Mouse (Mus musculus) liver, adult 2 months (tissue): ENCODE data around the gene Vmn1r188. TPM values are rescaled to one million over a fixed set of nuclear protein-coding genes. Genes with fewer than 3 reads are reported as not detected.
A peak's percentile ranks its signal among the peaks of the same experiment; 100 is the strongest.
"Not testable (repeated sequence)": the region's sequence is repeated elsewhere in the genome, so short reads cannot be mapped to it uniquely, and the experiment has no call there.

Experiments
- DNase-seq: peaks from one replicate; pipeline ENCODE4 v3.0.0-alpha.2; 2011; ENCODE audit warnings: low read depth, low spot score; ENCODE audit errors: extremely low read depth
- H3K27ac ChIP-seq: fragments of 200-500 bp; replicated peaks from 2 replicates; pipeline ENCODE4 v1.5.1; 2012; ENCODE audit warnings: low read depth, mild to moderate bottlenecking, control low read depth, inconsistent platforms, low read length; ENCODE audit not compliant: insufficient read depth
- H3K27me3 ChIP-seq: fragments of 200-500 bp; 2 replicates; pipeline ENCODE4 v1.6.1; 2012; ENCODE audit warnings: mild to moderate bottlenecking, moderate library complexity, low read length, inconsistent platforms; ENCODE audit not compliant: control insufficient read depth, insufficient read depth
- H3K36me3 ChIP-seq: fragments of 200-500 bp; 2 replicates; pipeline ENCODE4 v1.6.1; 2012; ENCODE audit warnings: low read length, inconsistent platforms; ENCODE audit not compliant: control insufficient read depth, insufficient read depth
- H3K4me1 ChIP-seq: fragments of 200-500 bp; 2 replicates; pipeline ENCODE4 v1.6.1; 2011; ENCODE audit warnings: low read length; ENCODE audit not compliant: control insufficient read depth, insufficient read depth
- H3K4me3 ChIP-seq: fragments of 200-500 bp; 2 replicates; pipeline ENCODE4 v1.5.1; 2011; ENCODE audit warnings: low read depth, mild to moderate bottlenecking, control low read depth, low read length, moderate library complexity; ENCODE audit not compliant: insufficient read depth
- H3K79me2 ChIP-seq: fragments of 200-500 bp; 2 replicates; pipeline ENCODE4 v1.6.1; 2012; ENCODE audit warnings: inconsistent platforms, mild to moderate bottlenecking, low read length, moderate library complexity; ENCODE audit not compliant: control insufficient read depth, insufficient read depth
- H3K9ac ChIP-seq: fragments of 200-500 bp; 2 replicates; pipeline ENCODE4 v1.6.1; 2012; ENCODE audit warnings: low read depth, mild to moderate bottlenecking, control low read depth, inconsistent platforms, low read length
- CTCF ChIP-seq: fragments of 200-500 bp; IDR thresholded peaks from 2 replicates; pipeline ENCODE4 v1.5.1; 2011; ENCODE audit warnings: low read depth, low read length, control low read depth
- POLR2A ChIP-seq: fragments of 200-500 bp; IDR thresholded peaks from 2 replicates; pipeline ENCODE4 v1.6.1; 2011; ENCODE audit warnings: low read length, control low read depth; ENCODE audit not compliant: insufficient read depth; ENCODE audit errors: extremely low read depth
- WGBS: fragments of 180-500 bp; shearing (Covaris S2); methylation state at CpG from one replicate; pipeline ENCODE4 v1.1.7; 2018; 5-methylcytosine and 5-hydroxymethylcytosine counted together
- polyA plus RNA-seq: library from polyadenylated mRNA; depleted of rRNA; stranded (reverse); fragments of >200 nt; gene quantifications from 2 replicates; pipeline ENCODE4 v1.2.3, GENCODE M21; 2012; rRNA removed
- total RNA-seq: library from RNA; depleted of rRNA; stranded (reverse); fragments of >200 nt; gene quantifications from 2 replicates; pipeline ENCODE4 v1.2.3, GENCODE M21; 2014; rRNA removed

Gene Vmn1r188
- not detected in 2 replicates for total RNA-seq
- polyA plus RNA-seq, result not detected in 2 replicates

GRCm38 (mm10) chr13:22084140-22084539, at the start of gene Vmn1r188:
TSS of gene Vmn1r188 (plus strand) at chr13:22084440.
- H3K27me3 ChIP-seq, H3K4me3 ChIP-seq, H3K4me1 ChIP-seq, H3K9ac ChIP-seq, H3K79me2 ChIP-seq, DNase-seq, H3K27ac ChIP-seq, H3K36me3 ChIP-seq: not testable (repeated sequence)
- WGBS, result 91% methylated on average over 1 of the region's 1 CpGs

- Histone ChIP-seq H3K4me1 (peaks cover 8% of the 10 kb centered on the region; the same call in 1 of the 2 replicates), H3K79me2 (no peaks in the 10 kb centered on the region), H3K36me3 (no peaks in the 10 kb centered on the region), H3K4me3 (0 out of 2 replicates have a peak overlapping the region, but pooled peaks have one; percentile 21), H3K9ac (0 out of 2 replicates have a peak overlapping the region, but pooled peaks have one; percentile 48), H3K27ac (peak overlapping the region; percentile 71), H3K27me3 (no peaks in the 10 kb centered on the region)
- 2% methylated on average over 14 of the region's 14 CpGs for WGBS
- TF ChIP-seq POLR2A, result no peak
- TF ChIP-seq CTCF, result no peak
- DNase-seq, result peak; percentile 94
These were observed 49.6 kb upstream of the Vmn1r188 start for GRCm38 (mm10) chr13:22034443-22035266.

GRCm38 (mm10) chr13:22035267-22036148, 48.7 kb upstream of the Vmn1r188 start, which contains the start of the genes Hist1h2ah and Hist1h2bk:
TSS of gene Hist1h2ah (minus strand) at chr13:22035568.
TSS of gene Hist1h2bk (plus strand) at chr13:22035870.
- not testable (repeated sequence) for H3K79me2 ChIP-seq, H3K27me3 ChIP-seq, H3K36me3 ChIP-seq
- peak; percentile 96 for DNase-seq
- H3K4me1 ChIP-seq, result peaks cover 10% of the 10 kb centered on the region; the same call in 1 of the 2 replicates
- TF ChIP-seq POLR2A, result 0 out of 2 replicates have a peak, but pooled peaks have one; percentile 14
- WGBS, result under 1% methylated on average over 30 of the region's 69 CpGs
- peak within 1 kb of the TSS; percentile 48; the same call in 1 of the 2 replicates for H3K9ac ChIP-seq
- H3K27ac ChIP-seq, result peak within 1 kb of the TSS; percentile 71
- peak within 1 kb of the TSS; percentile 71 for H3K4me3 ChIP-seq

- H3K9ac ChIP-seq, result 0 out of 2 replicates have a peak overlapping the region, but pooled peaks have one; percentile 28
These were observed 47.9 kb upstream of the Vmn1r188 start for GRCm38 (mm10) chr13:22036149-22036956.

GRCm38 (mm10) chr13:22036986-22037385, 47.3 kb upstream of the Vmn1r188 start:
- Histone ChIP-seq H3K36me3 (no peaks in the 10 kb centered on the region), H3K9ac (no peak overlapping the region), H3K4me3 (no peak overlapping the region), H3K79me2 (no peaks in the 10 kb centered on the region), H3K27ac (no peak overlapping the region), H3K27me3 (no peaks in the 10 kb centered on the region), H3K4me1 (peaks cover 11% of the 10 kb centered on the region)
- TF ChIP-seq CTCF (no peak), POLR2A (no peak)
- 81% methylated on average over 3 of the region's 3 CpGs for WGBS
- no peak for DNase-seq

More at GRCm38 (mm10) chr13:22036149-22036956, 47.9 kb upstream of the Vmn1r188 start:
- Histone ChIP-seq H3K36me3 (no peaks in the 10 kb centered on the region), H3K4me3 (peak overlapping the region; percentile 23; the same call in 1 of the 2 replicates), H3K79me2 (no peaks in the 10 kb centered on the region), H3K4me1 (peaks cover 10% of the 10 kb centered on the region; the same call in 1 of the 2 replicates), H3K27ac (no peak overlapping the region), H3K27me3 (no peaks in the 10 kb centered on the region)
- DNase-seq, result peak; percentile 25
- TF ChIP-seq CTCF, result no peak
- WGBS, result 12% methylated on average over 22 of the region's 23 CpGs
